Mouse (Mus musculus): ENCODE measurements around the gene Usf2. TPM values are rescaled to one million over a fixed set of nuclear protein-coding genes. Genes with fewer than 3 reads are reported as not detected.
"Not testable (repeated sequence)": the region's sequence is repeated elsewhere in the genome, so short reads cannot be mapped to it uniquely, and the experiment has no call there.

The Usf2 gene
- total and polyA plus RNA-seq, 3 experiments: 146 to 376 (median 166) TPM

DNA sequence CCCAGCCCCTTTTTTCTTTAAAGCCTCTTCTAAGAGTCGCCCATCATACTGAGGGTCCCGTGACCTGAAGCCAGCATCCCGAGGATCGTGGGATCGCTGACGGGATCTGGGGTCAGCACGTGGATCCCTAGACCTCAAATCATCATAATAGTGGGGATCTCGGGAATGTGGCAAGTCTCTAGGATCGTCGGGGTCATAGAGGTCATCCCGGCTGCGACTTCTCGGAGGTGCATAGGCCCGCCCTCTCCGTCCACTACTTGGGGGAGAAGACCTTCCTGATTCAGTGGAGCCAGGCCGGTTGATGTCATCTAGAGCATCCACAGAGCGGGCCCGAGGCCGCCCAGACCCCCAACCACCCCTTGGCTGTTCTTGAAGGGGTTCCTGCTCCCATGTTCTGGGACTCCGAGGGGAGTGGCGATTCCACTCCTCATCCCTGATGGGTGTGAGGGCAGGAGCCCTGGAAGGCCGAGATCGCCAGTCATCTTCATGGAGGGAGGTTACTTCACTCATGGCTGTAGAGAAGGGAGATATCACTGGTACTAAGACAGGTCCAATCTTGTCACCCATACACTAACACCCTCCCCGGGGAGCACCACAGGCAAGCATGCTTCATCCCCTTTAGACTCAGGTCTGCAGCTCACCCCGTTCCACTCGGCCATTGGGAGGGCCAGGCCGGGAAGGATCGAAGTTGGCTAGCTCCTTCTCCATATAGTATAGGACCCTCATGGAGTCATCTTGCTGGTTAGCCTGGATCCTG is 1.7 kb upstream of the Usf2 start:
- DNase-seq: no peak

DNA sequence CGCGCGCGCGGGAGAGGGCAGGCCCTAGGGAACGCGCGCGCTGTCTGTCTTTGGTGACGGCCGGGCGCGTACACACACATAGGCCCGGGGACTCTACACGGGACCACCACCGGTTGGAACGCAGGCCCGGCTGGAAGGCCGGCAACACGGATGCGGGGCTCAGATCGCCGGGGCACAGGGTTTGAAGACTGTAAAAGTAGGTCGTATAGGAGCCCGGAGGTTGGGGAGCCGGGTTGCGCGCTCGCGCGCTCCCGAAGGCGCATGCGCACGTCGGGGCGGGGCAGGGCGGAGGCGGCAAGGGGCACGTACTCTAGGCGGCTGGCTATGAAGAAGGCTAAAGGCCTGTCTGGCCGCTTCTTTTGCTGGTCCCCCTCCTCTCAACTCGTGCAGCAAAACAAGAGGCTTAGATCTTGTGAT is 772 bp upstream of the Usf2 start:
- DNase-seq: peak; percentile 97

DNA sequence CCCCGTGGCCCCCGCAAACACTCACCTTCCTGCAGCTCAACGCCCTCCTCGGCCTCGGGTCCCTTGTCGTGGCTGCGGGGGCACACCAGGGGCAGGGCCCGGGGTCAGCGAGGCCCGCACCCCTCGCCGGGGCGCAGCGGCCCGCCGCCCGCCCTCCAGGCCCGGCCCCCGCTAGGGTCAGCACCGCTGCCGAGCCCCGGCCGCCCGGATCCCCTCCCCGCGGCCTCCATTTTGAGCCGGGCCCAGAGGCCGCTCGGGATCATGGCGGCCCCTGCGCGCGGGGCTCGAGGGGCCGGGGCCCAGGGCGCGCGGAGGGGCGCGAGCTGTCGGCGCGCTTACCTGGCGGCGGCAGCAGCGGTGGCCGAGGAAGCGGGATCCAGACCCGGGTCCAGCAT is 249 bp downstream of the Usf2 start:
- DNase-seq: no peak

DNA sequence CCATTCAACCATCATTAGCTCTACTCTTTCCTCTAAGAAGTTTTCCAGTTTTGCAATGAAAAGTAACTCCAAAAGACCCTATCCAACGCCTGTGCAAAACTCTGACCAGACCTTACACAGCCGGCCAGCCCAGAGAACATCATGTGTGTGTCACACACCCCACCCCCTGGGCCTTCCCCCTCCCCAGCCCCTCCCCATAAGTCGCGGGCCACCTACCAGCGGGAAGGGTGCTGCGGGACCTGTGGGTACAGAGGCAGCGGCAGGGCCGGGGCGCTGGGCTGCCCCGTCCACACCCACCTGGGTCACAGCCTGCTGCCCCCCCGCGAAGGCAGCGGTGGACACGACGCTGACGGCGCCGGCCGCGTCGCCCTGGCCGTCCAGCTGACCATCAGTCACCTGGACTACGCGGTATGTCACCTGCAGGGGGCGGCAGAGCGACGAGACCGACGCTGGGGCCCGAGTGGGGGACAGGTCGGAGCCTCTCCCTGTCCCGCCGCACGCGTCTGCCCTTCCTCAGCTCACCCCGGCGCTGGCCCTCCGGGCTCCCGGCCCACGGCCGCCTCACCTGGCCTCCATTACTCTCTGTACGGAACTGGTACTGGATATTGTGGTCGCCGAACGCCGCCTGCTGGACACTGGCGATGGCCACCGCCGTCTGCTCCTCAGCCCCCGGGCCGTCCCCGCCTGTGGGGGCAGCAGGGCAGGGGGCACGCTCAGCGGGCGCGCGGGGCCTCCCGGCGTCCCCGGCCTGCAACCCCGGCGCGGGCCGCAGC is 833 bp downstream of the Usf2 start:
- DNase-seq: peak; percentile 94

DNA sequence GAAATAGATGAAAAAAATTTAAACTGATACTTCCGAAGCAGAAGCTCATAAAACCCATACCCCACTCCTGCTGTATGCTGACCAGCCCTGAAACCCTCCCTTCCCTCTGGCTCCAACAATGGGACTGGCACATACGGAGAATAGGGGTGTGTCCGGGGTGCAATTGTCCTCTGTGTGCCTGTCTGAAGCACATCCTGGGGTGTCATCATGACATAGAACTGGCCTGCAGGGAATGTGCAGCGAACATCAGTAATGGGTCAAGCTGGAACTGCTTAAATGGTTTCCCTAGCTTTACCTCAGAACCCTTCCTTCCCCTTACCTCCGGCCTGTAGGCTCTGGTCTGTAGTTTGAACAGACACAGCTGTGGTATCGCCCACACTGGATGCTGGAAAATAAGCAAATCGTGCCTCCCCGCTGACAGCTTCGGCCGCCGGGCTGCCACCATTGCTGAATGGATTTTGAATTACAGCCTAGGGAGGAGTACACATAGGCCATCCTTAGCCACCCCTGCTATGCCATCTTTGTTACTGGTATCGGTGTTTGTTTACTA is 1.6 kb downstream of the Usf2 start:
- DNase-seq: no peak

DNA sequence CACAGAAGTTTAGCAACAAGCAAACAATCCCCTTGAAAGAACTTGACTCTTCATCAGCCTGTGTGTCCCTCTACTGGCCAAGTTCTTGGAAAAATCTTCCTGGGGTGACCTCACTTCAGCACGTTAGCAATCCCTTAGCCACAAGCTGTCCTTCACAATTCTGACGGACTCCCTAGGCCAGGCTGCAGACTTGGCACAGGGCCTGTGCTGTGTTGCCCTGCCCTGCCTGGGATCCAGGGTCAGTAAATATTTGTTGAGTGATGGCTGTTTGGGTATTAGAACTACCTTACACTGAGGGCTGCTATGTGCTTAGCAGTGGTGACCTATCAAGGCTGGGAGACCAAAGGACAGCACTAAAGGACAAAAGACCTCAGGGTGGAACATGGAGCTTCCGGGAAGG is 2.6 kb downstream of the Usf2 start:
- DNase-seq: peak; percentile 91

DNA sequence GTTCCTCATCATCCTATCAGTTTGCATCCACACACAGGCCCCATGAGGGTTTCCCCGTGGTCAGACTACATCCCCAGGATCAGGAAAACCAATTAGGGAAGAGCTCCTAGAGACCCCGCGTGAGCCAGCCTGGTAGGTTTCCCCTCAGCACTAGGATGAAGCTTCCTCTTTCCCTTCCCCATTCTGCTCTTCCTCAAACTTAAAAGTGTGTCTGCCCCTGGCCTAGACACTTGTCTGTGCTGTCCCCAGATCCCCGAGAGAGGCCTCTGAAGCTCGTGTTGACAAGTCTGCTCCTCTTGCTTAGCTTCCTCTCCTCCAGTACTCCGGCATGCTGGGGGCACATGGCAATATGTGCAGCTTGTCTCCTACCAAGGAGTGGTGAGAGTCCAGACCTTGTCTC is 3.1 kb downstream of the Usf2 start:
- DNase-seq: no peak

DNA sequence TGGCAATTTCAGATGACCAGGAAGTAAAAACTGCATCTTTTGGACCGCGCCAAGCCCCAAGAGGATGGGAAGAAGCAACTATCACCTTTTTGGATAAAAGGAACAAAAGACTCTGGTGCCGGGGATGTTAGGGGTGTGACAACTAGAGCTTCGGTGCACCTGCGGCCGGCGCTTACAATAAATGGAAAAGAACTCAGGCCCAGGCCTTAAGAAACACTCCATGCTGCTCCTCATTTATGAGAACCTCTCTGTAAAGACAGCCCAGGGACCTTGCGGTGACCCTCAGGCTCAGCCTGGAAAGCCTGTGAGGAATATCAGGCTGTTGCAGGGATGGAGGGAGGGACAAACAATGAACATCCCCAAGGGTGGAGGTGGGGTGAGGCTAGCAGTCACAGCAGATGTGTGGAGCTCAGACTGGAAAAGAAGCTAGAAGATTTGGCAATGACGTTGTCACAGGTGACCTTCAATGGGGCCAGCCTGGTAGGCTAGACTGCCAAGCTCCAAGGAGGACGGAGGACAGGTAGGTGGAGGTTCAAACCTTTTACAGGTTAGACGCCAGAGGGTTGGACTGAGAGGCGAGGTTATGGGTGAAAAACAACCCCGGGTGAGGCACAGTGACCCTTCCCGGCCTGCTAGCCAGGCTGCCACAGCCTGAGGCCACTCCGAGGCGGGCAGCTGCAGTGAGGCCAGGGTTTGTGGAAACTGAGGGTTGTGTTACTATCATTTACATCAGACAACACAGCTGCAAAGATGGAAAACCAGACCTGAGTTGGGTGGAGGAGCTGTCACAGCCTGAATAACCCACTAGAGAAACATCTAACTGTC is 4.0 kb downstream of the Usf2 start:
- no peak for DNase-seq

DNA sequence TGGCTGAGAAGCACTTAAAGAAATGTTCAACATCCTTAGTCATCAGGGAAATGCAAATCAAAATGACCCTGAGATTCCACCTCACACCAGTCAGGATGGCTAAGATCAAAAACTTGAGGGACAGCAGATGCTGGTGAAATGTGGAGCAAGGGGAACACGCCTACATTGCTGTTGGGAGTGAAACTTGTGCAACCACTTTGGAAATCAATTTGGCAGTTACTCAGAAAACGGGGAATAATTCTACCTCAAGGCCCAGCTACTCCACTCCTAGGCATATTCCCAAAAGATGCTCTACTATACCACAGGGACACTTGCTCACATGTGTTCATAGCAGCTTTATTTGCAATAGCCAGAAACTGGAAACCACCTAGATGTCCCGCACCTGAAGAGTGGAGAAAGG is 6.7 kb downstream of the Usf2 start:
- peak; percentile 51 for DNase-seq

DNA sequence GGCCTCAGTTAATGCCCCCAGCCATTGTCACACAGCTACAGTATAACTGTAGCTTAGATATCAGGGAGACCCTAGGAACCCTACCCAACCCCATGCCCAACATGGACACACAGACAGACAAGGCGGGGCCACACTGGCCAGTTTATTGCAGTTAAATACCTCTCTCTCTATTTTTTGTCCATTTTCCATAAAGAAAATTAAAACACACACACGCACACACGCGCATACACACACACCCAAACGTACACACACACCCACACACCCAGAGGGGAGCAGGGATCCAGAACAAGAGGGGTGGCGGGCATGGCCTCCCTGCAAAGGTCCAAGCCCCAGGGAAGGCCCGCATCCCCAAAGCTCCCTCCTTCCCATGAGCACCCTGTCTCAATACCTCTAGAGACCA is 10.7 kb downstream of the Usf2 start:
- no peak for DNase-seq

DNA sequence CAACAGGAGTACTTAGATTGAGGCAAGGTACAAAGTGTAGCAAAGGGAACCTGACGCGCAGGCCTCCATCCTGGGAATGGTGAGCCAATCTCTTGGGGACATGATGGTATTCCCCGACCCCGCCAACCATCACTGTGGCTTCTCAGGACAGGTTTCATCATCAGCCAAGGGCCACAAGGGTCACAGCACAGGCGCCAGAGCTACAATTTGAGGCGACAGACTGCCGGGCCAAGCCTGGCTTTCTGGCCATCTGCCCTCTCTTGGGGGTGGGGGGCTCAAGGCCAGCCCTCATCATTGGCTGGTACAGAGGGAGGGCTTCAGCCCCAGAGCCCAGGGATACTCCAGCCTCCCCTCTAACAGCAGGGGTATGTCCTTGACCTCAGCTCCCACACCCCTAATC is 11.1 kb downstream of the Usf2 start:
- peak; percentile 49 for DNase-seq

DNA sequence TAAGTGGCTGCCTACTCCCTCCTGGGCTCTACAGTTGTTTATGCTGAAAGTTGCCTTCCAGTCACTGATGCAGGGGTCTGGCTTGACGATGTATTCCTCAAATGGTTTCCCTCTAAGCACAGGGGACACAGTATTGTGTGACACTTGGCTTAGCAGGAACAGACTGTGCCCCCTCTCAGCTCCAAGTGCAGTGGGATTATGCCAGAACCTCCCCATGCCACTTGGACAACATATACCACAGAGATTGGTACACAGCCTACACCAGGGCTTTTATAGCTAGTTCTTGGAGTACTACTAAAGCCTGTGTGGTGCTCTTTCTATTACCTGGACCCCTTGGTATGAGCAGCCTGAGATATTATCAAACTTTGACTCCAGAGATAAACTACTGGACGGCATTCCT is 11.9 kb downstream of the Usf2 start:
- DNase-seq: not testable (repeated sequence)

DNA sequence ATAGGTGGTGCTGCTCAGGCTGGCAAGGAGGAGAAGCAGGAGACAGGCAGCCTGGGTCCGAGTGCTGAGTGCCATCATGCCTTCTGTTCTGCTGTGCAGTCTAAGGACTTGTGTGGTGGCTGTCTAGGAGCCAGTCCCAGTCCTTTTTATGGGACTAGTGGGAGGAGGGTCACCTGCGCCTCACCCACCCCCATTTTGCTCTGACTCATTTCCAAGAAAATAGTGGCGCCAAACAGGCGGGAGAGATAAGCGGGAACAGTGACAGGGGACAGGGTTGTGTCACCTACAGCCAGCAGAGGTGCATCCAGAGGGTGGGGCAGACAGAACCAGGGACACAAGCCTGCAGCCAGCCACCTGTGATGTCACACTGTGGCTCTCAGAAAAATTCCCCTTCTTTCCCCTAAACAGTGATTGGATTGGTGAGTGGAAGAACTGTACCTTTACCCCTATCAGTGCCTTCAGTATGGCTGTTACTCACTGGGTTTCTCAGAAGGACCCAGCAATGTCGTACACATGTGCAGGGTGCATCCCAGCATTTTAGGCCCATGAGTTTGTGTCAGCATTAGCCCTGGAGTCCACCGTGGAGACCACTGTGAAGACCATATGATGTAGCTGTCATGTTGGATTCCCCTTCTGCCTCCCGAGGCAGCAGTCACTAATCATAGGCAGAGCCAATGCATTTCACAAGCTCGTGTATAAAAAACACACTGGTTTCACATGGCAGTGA is 12.5 kb downstream of the Usf2 start, which contains the start of gene Hamp:
Hamp (minus strand) TSS at position 124 of the 727 bp plus-strand sequence.
- no peak for DNase-seq

DNA sequence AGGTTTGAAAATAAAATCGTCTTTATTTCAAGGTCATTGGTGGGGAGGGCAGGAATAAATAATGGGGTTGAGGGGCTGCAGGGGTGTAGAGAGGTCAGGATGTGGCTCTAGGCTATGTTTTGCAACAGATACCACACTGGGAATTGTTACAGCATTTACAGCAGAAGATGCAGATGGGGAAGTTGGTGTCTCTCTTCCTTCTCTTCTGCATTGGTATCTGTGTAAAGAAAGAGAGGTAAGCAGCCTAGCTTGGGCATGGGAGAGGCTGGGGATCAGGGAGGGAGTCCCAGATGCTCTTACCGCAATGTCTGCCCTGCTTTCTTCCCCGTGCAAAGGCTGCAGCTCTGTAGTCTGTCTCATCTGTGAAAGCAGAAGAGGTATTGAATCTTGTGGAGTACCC is 14.2 kb downstream of the Usf2 start:
- DNase-seq: not testable (repeated sequence)

DNA sequence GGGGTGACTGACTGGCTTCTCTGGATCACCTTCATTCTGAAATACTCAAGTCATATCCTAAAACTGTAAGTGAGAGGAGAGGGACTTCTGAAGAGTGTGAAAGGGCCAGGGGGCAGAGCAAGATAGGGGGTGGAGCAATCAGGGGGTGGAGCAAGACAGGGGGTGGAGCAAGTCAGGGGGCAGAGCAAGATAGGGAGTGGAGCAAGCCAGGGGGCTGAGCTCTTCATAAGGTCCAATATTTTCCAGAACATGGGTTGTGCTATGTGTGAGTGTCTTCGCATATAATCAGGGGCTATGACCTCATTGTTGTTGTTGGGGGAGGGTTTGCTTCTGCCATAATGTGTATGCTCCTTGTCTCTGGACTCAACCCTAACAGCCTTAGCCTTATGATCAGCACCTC is 16.5 kb downstream of the Usf2 start:
- DNase-seq: not testable (repeated sequence)

DNA sequence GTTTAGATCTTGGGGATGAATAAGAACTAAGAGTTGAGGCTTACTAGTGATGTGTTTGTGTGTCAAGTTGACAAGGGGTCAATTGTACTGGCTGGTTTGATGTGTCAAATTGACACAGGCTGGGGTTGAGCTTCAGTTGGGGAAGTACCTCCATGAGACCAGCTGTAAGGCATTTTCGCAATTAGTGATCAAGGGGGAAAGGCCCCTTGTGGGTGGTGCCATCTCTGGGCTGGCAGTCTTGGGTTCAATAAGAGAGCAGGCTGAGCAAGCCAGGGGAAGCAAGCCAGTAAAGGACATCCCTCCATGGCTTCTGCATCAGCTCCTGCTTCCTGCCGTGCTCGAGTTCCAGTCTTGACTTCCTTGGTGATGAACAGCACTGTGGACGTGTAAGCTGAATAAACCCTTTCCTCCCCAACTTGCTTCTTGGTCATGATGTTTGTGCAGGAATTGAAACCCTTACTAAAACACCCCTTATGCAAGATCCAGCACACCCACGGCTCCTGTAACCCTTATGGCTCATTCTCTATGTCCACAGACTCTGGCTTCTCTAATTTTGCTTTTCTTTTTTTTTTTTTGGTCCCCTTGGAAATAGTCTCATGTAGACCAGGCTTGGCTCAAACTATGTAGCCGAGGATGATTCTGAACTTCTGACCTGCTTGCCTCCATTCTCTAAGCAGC is 21.0 kb downstream of the Usf2 start:
- DNase-seq: not testable (repeated sequence)

DNA sequence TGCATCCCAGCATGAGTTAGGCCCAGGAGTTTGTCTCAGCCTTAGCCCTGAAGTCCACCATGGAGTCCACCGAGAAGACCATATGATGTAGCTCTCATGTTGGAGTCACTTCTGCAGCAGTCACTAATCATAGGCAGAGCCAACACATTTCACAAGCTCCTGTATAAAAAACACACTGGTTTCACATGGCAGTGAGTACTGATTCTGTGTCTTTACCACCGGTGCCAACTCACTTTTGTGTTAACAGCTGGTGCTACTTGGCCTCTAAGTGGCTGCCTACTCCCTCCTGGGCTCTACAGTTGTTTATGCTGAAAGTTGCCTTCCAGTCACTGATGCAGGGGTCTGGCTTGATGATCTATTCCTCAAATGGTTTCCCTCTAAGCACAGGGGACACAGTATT is 32.0 kb downstream of the Usf2 start, which contains the start of gene Hamp2:
Hamp2 (minus strand) TSS at position 101 of the 400 bp plus-strand sequence.
- DNase-seq: not testable (repeated sequence)

DNA sequence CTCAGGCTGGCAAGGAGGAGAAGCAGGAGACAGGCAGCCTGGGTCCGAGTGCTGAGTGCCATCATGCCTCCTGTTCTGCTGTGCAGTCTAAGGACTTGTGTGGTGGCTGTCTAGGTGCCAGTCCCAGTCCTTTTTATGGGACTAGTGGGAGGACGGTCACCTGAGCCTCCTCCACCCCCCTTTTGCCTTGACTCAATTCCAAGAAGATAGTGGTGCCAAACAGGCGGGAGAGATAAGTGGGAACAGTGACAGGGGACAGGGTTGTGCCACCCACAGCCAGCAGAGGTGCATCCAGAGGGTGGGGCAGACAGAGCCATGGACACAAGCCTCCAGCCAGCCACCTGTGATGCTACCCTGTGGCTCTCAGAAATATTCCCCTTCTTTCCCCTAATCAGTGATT is 32.5 kb downstream of the Usf2 start:
- no peak for DNase-seq

DNA sequence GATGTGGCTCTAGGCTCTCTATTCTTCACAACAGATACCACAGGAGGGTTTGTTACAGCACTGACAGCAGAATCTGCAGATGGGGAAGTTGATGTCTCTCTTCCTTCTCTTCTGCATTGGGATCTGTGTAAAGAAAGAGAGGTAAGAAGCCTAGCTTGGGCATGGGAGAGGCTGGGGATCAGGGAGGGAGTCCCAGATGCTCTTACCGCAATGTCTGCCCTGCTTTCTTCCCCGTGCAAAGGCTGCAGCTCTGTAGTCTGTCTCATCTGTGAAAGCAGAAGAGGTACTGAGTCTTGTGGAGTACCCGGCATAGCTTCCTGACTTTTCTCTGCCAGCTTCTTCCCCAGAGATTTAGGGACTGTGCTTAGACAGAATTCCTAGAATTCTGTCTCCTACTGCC is 34.1 kb downstream of the Usf2 start:
- not testable (repeated sequence) for DNase-seq

DNA sequence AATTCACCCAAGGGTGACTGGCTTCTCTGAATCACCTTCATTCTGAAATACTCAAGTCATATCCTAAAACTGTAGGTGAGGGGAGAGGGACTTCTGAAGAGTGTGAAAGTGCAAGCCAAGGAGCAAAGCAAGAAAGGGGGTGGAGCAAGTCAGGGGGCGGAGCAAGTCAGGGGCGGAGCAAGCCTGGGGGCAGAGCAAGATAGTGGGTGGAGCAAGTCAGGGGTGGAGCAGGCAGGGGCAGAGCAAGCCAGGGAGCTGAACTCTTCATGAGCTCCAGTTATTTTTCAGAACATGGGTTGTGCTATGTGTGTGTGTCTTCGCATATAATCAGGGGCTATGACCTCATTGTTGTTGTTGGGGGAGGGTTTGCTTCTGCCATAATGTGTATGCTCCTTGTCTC is 36.4 kb downstream of the Usf2 start:
- DNase-seq: no peak

DNA sequence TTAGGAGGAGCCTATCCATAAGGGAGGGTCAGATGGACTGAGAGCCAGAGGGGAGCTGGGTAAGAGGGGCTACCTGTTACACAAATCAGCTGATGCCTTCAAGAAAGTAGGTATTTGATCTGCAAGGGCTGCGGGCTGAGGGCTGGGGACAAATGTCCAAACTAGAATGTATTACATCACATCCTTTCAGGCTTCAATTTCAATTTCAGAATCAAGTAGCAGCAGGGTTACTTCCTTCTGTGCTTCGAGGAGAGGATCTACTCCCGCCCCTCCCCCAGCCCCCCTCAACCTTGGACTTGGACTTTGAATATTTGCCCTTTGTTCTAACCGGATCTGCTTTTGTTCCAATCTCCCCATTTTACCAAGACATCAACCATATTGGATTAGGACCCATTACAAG is 39.4 kb downstream of the Usf2 start:
- DNase-seq: no peak

Measured in adrenal gland, adult 2 months (tissue).